Mouse (Mus musculus) liver, adult 2 months (tissue): Measurements from ENCODE around the gene Fam129c. TPM values are rescaled to one million over a fixed set of nuclear protein-coding genes. Genes with fewer than 3 reads are reported as not detected.

Experiments used
- DNase-seq: peaks from one replicate; pipeline ENCODE4 v3.0.0-alpha.2; 2011; ENCODE audit warnings: low read depth, low spot score; ENCODE audit errors: extremely low read depth
- H3K27ac ChIP-seq: fragments of 200-500 bp; replicated peaks from 2 replicates; pipeline ENCODE4 v1.5.1; 2012; ENCODE audit warnings: low read depth, mild to moderate bottlenecking, control low read depth, inconsistent platforms, low read length; ENCODE audit not compliant: insufficient read depth
- H3K27me3 ChIP-seq: fragments of 200-500 bp; 2 replicates; pipeline ENCODE4 v1.6.1; 2012; ENCODE audit warnings: mild to moderate bottlenecking, moderate library complexity, low read length, inconsistent platforms; ENCODE audit not compliant: control insufficient read depth, insufficient read depth
- H3K36me3 ChIP-seq: fragments of 200-500 bp; 2 replicates; pipeline ENCODE4 v1.6.1; 2012; ENCODE audit warnings: low read length, inconsistent platforms; ENCODE audit not compliant: control insufficient read depth, insufficient read depth
- H3K4me1 ChIP-seq: fragments of 200-500 bp; 2 replicates; pipeline ENCODE4 v1.6.1; 2011; ENCODE audit warnings: low read length; ENCODE audit not compliant: control insufficient read depth, insufficient read depth
- H3K4me3 ChIP-seq: fragments of 200-500 bp; 2 replicates; pipeline ENCODE4 v1.5.1; 2011; ENCODE audit warnings: low read depth, mild to moderate bottlenecking, control low read depth, low read length, moderate library complexity; ENCODE audit not compliant: insufficient read depth
- H3K79me2 ChIP-seq: fragments of 200-500 bp; 2 replicates; pipeline ENCODE4 v1.6.1; 2012; ENCODE audit warnings: inconsistent platforms, mild to moderate bottlenecking, low read length, moderate library complexity; ENCODE audit not compliant: control insufficient read depth, insufficient read depth
- H3K9ac ChIP-seq: fragments of 200-500 bp; 2 replicates; pipeline ENCODE4 v1.6.1; 2012; ENCODE audit warnings: low read depth, mild to moderate bottlenecking, control low read depth, inconsistent platforms, low read length
- CTCF ChIP-seq: fragments of 200-500 bp; IDR thresholded peaks from 2 replicates; pipeline ENCODE4 v1.5.1; 2011; ENCODE audit warnings: low read depth, low read length, control low read depth
- POLR2A ChIP-seq: fragments of 200-500 bp; IDR thresholded peaks from 2 replicates; pipeline ENCODE4 v1.6.1; 2011; ENCODE audit warnings: low read length, control low read depth; ENCODE audit not compliant: insufficient read depth; ENCODE audit errors: extremely low read depth
- WGBS: fragments of 180-500 bp; shearing (Covaris S2); methylation state at CpG from one replicate; pipeline ENCODE4 v1.1.7; 2018; 5-methylcytosine and 5-hydroxymethylcytosine counted together
- polyA plus RNA-seq: library from polyadenylated mRNA; depleted of rRNA; stranded (reverse); fragments of >200 nt; gene quantifications from 2 replicates; pipeline ENCODE4 v1.2.3, GENCODE M21; 2012
- total RNA-seq: library from RNA; depleted of rRNA; stranded (reverse); fragments of >200 nt; gene quantifications from 2 replicates; pipeline ENCODE4 v1.2.3, GENCODE M21; 2014

Gene Fam129c
- total and polyA plus RNA-seq, 2 experiments, result 0.73 to 0.92 TPM

DNA sequence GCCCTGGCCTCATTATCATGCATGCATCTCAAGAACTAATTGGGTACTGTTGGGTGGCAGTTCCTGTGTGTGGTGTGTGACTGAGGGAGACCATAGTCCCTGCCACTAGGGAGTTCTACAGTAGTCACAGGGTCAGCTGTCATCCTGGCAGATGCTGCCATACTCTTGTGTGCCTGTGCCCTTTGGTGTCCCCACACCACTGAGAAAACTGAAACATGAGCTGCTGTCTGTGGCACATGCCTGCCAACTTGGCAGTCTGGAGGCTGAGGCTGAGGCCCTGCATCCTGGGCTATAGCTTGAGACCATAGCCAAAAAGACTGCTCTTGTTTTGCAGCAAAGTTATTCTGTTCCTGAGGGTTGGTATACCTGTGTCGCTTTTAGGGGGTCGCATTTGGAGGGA is 22.3 kb downstream of the Fam129c start:
- H3K27ac ChIP-seq, result no peak overlapping the region
- no peaks in the 10 kb centered on the region for H3K27me3 ChIP-seq
- H3K36me3 ChIP-seq, result peaks cover 31% of the 10 kb centered on the region; the same call in 1 of the 2 replicates
- no peak for DNase-seq
- TF ChIP-seq CTCF (no peak), POLR2A (no peak)
- H3K4me3 ChIP-seq, result no peak overlapping the region
- no peaks in the 10 kb centered on the region for H3K4me1 ChIP-seq
- no peak overlapping the region for H3K9ac ChIP-seq
- 97% methylated on average over 2 of the region's 2 CpGs for WGBS
- H3K79me2 ChIP-seq, result no peaks in the 10 kb centered on the region

DNA sequence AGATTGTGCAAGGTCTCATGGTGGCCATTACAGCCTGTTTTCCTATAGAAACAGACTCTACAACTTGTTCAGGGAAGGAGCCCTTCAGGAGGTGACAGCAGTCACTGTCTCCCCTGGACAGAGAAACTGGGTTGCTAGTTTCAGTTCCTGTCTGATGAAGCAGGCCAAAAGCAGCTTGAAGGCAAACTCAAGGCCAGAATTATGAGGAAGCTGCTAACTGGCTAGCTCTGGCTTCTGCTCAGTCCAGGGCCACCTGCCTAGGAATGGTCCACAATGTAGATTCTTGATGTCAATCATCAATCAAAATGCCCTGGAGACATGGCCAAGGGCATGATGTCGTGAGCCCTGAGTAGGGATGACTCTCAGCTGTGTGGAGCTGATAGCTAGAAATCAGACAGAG is 27.6 kb downstream of the Fam129c start:
- peaks cover 22% of the 10 kb centered on the region; the same call in 1 of the 2 replicates for H3K36me3 ChIP-seq
- no peaks in the 10 kb centered on the region for H3K27me3 ChIP-seq
- peak; percentile 26 for DNase-seq
- TF ChIP-seq CTCF, result no peak
- no peak for TF ChIP-seq POLR2A
- H3K79me2 ChIP-seq, result no peaks in the 10 kb centered on the region
- 78% methylated on average over 1 of the region's 1 CpGs for WGBS
- H3K9ac ChIP-seq, result no peak overlapping the region
- no peak overlapping the region for H3K4me3 ChIP-seq
- no peak overlapping the region for H3K27ac ChIP-seq
- H3K4me1 ChIP-seq, result peaks cover 4% of the 10 kb centered on the region; the same call in 1 of the 2 replicates

- Histone ChIP-seq H3K4me1 (peaks cover 4% of the 10 kb centered on the region; the same call in 1 of the 2 replicates), H3K9ac (no peak overlapping the region), H3K36me3 (peaks cover 19% of the 10 kb centered on the region; the same call in 1 of the 2 replicates), H3K27me3 (no peaks in the 10 kb centered on the region), H3K27ac (no peak overlapping the region), H3K4me3 (no peak overlapping the region), H3K79me2 (no peaks in the 10 kb centered on the region)
- 91% methylated on average over 9 of the region's 9 CpGs for WGBS
- TF ChIP-seq CTCF (no peak), POLR2A (no peak)
- no peak for DNase-seq
These were observed 29.3 kb downstream of the Fam129c start for GRCm38 (mm10) chr8:71626753-71627152.

DNA sequence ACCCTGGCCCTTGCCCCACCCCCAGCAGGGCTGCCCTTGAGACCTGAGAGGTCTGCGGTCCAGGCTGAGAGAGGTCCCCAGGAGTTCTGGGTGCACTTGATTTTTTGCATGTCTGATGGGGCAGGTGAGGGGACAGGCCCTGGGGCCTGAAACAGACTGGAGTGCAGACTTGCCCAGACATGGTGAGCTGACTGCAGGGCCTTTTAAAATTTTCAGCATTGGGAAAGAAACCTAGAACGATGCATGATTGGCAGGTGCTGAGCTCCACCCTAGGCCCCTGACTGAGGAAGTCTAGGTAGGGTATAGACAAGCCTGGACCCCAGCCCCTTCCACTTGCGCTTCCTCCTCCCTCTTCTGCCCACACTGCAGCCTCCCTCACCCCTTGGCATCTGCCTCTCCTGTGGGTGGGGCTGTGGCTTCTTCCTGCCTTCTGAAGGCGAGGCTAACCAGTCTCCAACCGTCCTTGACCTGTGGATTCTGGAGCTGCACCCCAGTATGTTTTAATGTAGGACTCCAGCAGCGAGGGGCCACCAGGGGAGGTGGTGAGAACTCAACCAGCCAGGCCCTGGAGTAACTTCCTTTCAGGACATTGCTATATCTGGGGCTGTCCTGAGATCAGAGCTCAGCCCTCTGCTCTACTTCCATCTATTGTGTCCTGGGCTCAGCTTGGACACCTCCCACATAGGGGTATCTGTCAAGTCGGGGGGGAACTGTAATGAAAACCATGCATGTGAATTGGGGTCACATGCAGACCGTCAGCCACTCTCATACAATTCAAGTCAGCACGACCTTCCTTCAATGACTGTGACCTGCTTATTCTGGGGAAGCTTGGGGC is 30.0 kb downstream of the Fam129c start:
- Histone ChIP-seq H3K4me3 (no peak overlapping the region), H3K4me1 (peaks cover 4% of the 10 kb centered on the region; the same call in 1 of the 2 replicates), H3K27me3 (no peaks in the 10 kb centered on the region), H3K79me2 (no peaks in the 10 kb centered on the region), H3K27ac (0 out of 2 replicates have a peak overlapping the region, but pooled peaks have one; percentile 36), H3K9ac (no peak overlapping the region), H3K36me3 (peaks cover 14% of the 10 kb centered on the region; the same call in 1 of the 2 replicates)
- DNase-seq, result no peak
- 55% methylated on average over 9 of the region's 9 CpGs for WGBS
- TF ChIP-seq POLR2A, result no peak
- no peak for TF ChIP-seq CTCF

DNA sequence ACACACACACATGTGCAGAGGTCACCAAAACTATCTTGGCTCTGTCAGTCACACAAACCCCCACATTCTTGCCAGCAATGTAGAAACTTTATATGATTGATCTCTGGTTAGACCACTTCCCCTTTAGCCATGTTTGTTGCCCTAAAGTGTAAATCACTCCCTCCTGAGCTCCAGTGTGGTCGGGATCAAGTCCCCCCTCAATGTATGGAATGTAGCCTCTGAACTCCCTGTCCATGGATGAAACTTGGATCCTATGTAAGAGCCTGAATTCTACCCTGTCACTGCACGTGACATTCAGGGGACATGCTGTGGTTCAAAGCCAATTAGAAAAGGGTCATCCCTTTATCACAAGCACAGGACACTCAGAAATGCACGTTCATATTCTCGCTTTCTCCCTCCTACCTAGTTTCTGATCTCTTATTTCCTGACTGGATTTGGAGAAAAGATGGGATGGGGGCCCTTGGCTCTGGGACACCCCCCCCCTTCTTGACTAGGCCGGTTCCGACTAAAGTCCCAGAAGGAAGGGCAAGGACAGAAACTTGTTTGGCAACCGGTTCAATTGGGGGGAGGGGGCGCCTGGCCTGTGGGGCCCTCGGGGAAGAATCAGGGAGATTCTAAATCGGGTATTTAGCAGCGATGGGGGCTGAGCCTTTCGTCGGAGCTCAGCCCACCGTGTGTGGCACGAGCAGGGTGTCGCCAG is 31.1 kb downstream of the Fam129c start:
- Histone ChIP-seq H3K4me3 (peak overlapping the region; percentile 62; the same call in 1 of the 2 replicates), H3K4me1 (peaks cover 4% of the 10 kb centered on the region; the same call in 1 of the 2 replicates), H3K27me3 (no peaks in the 10 kb centered on the region), H3K36me3 (peaks cover 5% of the 10 kb centered on the region; the same call in 1 of the 2 replicates), H3K79me2 (no peaks in the 10 kb centered on the region), H3K27ac (no peak overlapping the region), H3K9ac (peak overlapping the region; percentile 55)
- 11% methylated on average over 16 of the region's 16 CpGs for WGBS
- TF ChIP-seq CTCF (no peak), POLR2A (no peak)
- DNase-seq, result no peak
